Mouse (Mus musculus) heart, embryonic 14.5 days (tissue): ENCODE measurements at regions not wholly inside any gene's neighbourhood (a gene's known extent, or its start where the extent isn't known, plus 50 kb on each side); places are given as distances from the start of the nearest gene placed in this dataset.

Experiments used
- ATAC-seq: fragments of 200-750 bp; cut with Nextera tagmentation; 2 replicates; pipeline ENCODE4 v1.8.0; 2017; ENCODE audit warnings: low read depth, moderate TSS enrichment; ENCODE audit not compliant: insufficient number of reproducible peaks, insufficient read depth, low FRiP score
- H3K27ac ChIP-seq, 2 experiments: fragments of 200-500 bp in 1 of 2; fragments of 300-500 bp in 1 of 2; sonication (generic) in 1 of 2; replicated peaks in 1 of 2; 2 replicates each; pipeline ENCODE4 v1.5.1; 2012 to 2014; ENCODE audit warnings: low read depth in 2 of 2, low read length in 2 of 2, control low read depth in 1 of 2, mild to moderate bottlenecking in 1 of 2, mixed read lengths in 1 of 2; ENCODE audit not compliant: control insufficient read depth in 1 of 2, insufficient read depth in 1 of 2
- H3K27me3 ChIP-seq: fragments of 300-500 bp; sonication (generic); 2 replicates; pipeline ENCODE4 v1.6.1; 2014; ENCODE audit warnings: mild to moderate bottlenecking, low read length, control low read depth; ENCODE audit not compliant: control insufficient read depth, insufficient read depth
- H3K36me3 ChIP-seq: fragments of 300-500 bp; sonication (generic); 2 replicates; pipeline ENCODE4 v1.6.1; 2014; ENCODE audit warnings: mild to moderate bottlenecking, control low read depth, low read length, mixed read lengths; ENCODE audit not compliant: control insufficient read depth, insufficient read depth
- H3K4me1 ChIP-seq, 2 experiments: fragments of 200-500 bp in 1 of 2; fragments of 300-500 bp in 1 of 2; sonication (generic) in 1 of 2; 2 replicates each; pipeline ENCODE4 v1.6.1; 2012 to 2014; ENCODE audit warnings: low read length in 2 of 2, control low read depth in 1 of 2, mixed read lengths in 1 of 2; ENCODE audit not compliant: control insufficient read depth in 2 of 2, insufficient read depth in 2 of 2
- H3K4me2 ChIP-seq: fragments of 300-500 bp; sonication (generic); 2 replicates; pipeline ENCODE4 v1.6.1; 2014; ENCODE audit warnings: mild to moderate bottlenecking, low read length
- H3K4me3 ChIP-seq, 2 experiments: fragments of 200-500 bp in 1 of 2; fragments of 300-500 bp in 1 of 2; sonication (generic) in 1 of 2; 2 replicates each; pipeline ENCODE4 v1.5.1; 2012 to 2014; ENCODE audit warnings: low read length in 2 of 2, mild to moderate bottlenecking in 2 of 2, control low read depth in 1 of 2, low read depth in 1 of 2, moderate library complexity in 1 of 2; ENCODE audit not compliant: control insufficient read depth in 1 of 2, insufficient read depth in 1 of 2
- H3K9ac ChIP-seq: fragments of 300-500 bp; sonication (generic); 2 replicates; pipeline ENCODE4 v1.6.1; 2014; ENCODE audit warnings: mild to moderate bottlenecking, low read length
- H3K9me3 ChIP-seq: fragments of 300-500 bp; sonication (generic); 2 replicates; pipeline ENCODE4 v1.6.1; 2016; ENCODE audit warnings: low read length, control low read depth; ENCODE audit not compliant: control insufficient read depth
- WGBS: fragments of 180-500 bp; shearing (Covaris S2); extraction: QIAGEN DNeasy Blood & Tissue Kit; methylation state at CpG from one replicate; pipeline ENCODE4 v1.1.7; 2014; 5-methylcytosine and 5-hydroxymethylcytosine counted together

GRCm38 (mm10) chr8:44819270-44819669, 116.0 kb upstream of the Fat1 start:
- no peak overlapping the region for H3K4me3 ChIP-seq
- ATAC-seq: no peak
- H3K9ac ChIP-seq: no peak overlapping the region
- H3K27me3 ChIP-seq: no peaks in the 10 kb centered on the region
- H3K4me2 ChIP-seq: no peak overlapping the region
- H3K9me3 ChIP-seq: peaks cover 9% of the 10 kb centered on the region
- no peaks in the 10 kb centered on the region for H3K36me3 ChIP-seq
- H3K4me1 ChIP-seq: no peaks in the 10 kb centered on the region; a peak in 1 of 4 replicates
- no peak overlapping the region for H3K27ac ChIP-seq
- 91% methylated on average over 3 of the region's 3 CpGs for WGBS

- H3K4me1 ChIP-seq: no peaks in the 10 kb centered on the region; a peak in 1 of 4 replicates
- no peaks in the 10 kb centered on the region for H3K36me3 ChIP-seq
- no peaks in the 10 kb centered on the region for H3K27me3 ChIP-seq
- H3K9me3 ChIP-seq: peaks cover 9% of the 10 kb centered on the region
- no peak overlapping the region for H3K9ac ChIP-seq
- no peak overlapping the region for H3K27ac ChIP-seq
- H3K4me3 ChIP-seq: no peak overlapping the region
- ATAC-seq: no peak
- WGBS: 83% methylated on average over 7 of the region's 7 CpGs
- no peak overlapping the region for H3K4me2 ChIP-seq
These were observed 115.6 kb upstream of the Fat1 start for GRCm38 (mm10) chr8:44819691-44820090.

GRCm38 (mm10) chr8:44825183-44825757, 110.0 kb upstream of the Fat1 start:
- Histone ChIP-seq H3K9me3 (peaks cover 9% of the 10 kb centered on the region), H3K4me2 (no peak overlapping the region), H3K9ac (no peak overlapping the region), H3K4me1 (peaks cover 4 to 8% of the 10 kb centered on the region in 2 experiments; a peak in 2 of 4 replicates), H3K27me3 (no peaks in the 10 kb centered on the region), H3K36me3 (no peaks in the 10 kb centered on the region), H3K27ac (no peak overlapping the region), H3K4me3 (no peak overlapping the region)
- 45% methylated on average over 6 of the region's 6 CpGs for WGBS
- no peak for ATAC-seq

- no peak for ATAC-seq
- 26% methylated on average over 13 of the region's 13 CpGs for WGBS
These were observed 108.3 kb upstream of the Fat1 start for GRCm38 (mm10) chr8:44826936-44827335.

GRCm38 (mm10) chr8:44828026-44828425, 107.2 kb upstream of the Fat1 start:
- Histone ChIP-seq H3K4me2 (no peak overlapping the region), H3K27ac (no peak overlapping the region), H3K27me3 (no peaks in the 10 kb centered on the region), H3K36me3 (no peaks in the 10 kb centered on the region), H3K9me3 (peaks cover 3% of the 10 kb centered on the region), H3K4me3 (no peak overlapping the region), H3K4me1 (peaks cover 4 to 8% of the 10 kb centered on the region in 2 experiments; a peak in 2 of 4 replicates), H3K9ac (no peak overlapping the region)
- no peak for ATAC-seq
- 89% methylated on average over 3 of the region's 3 CpGs for WGBS

More at GRCm38 (mm10) chr8:44826936-44827335, 108.3 kb upstream of the Fat1 start:
- Histone ChIP-seq H3K4me2 (peak overlapping the region; percentile 54), H3K36me3 (no peaks in the 10 kb centered on the region), H3K4me3 (peak overlapping the region in 1 of 2 experiments; percentile 14; a peak in 2 of 4 replicates), H3K4me1 (peaks cover 4 to 8% of the 10 kb centered on the region in 2 experiments; a peak in 2 of 4 replicates), H3K9ac (no peak overlapping the region), H3K9me3 (peaks cover 9% of the 10 kb centered on the region), H3K27ac (peak overlapping the region in 1 of 2 experiments; percentile 19; a peak in 1 of 4 replicates), H3K27me3 (no peaks in the 10 kb centered on the region)

GRCm38 (mm10) chr8:44838431-44838830, 96.8 kb upstream of the Fat1 start:
- no peaks in the 10 kb centered on the region for H3K36me3 ChIP-seq
- 93% methylated on average over 7 of the region's 8 CpGs for WGBS
- H3K9me3 ChIP-seq: no peaks in the 10 kb centered on the region
- H3K4me1 ChIP-seq: no peaks in the 10 kb centered on the region
- H3K4me2 ChIP-seq: no peak overlapping the region
- H3K27ac ChIP-seq: no peak overlapping the region
- H3K4me3 ChIP-seq: no peak overlapping the region
- no peak for ATAC-seq
- no peak overlapping the region for H3K9ac ChIP-seq
- H3K27me3 ChIP-seq: no peaks in the 10 kb centered on the region

- Histone ChIP-seq H3K36me3 (no peaks in the 10 kb centered on the region), H3K9ac (no peak overlapping the region), H3K27me3 (no peaks in the 10 kb centered on the region), H3K4me1 (no peaks in the 10 kb centered on the region), H3K4me2 (no peak overlapping the region), H3K27ac (no peak overlapping the region), H3K4me3 (no peak overlapping the region), H3K9me3 (0 out of 2 replicates have a peak, but pooled peaks cover 2% of the 10 kb centered on the region)
- 75% methylated on average over 13 of the region's 13 CpGs for WGBS
- no peak for ATAC-seq
These were observed 95.6 kb upstream of the Fat1 start for GRCm38 (mm10) chr8:44839504-44840209.
